Mouse (Mus musculus) spleen, adult 18-20 months (tissue): ENCODE measurements around the gene Tusc2.
"Not testable (repeated sequence)": the region's sequence is repeated elsewhere in the genome, so short reads cannot be mapped to it uniquely, and the experiment has no call there.

Experiments
- DNase-seq, 2 experiments: peaks; one replicate each; pipeline ENCODE4 v3.0.0; 2022; ENCODE audit warnings: mixed read lengths in 2 of 2

The Tusc2 gene

GRCm38 (mm10) chr9:107569270-107569669 lies 6.2 kb downstream of the Tusc2 start:
- no peak for DNase-seq

DNA sequence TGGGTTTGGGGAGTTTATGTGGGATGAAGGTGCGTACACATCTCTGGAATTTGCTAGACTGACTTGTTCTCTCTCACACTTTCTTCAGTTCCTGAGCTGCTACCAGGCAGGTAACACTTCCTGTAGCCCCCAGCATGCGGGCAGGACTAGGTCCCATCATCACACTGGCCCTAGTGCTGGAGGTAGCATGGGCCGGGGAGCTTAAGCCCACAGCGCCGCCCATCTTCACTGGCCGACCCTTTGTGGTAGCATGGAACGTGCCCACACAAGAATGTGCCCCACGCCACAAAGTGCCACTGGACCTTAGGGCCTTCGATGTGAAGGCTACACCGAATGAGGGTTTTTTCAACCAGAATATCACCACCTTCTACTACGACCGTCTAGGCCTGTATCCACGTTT lies 7.0 kb downstream of the Tusc2 start:
- no peak for DNase-seq

GRCm38 (mm10) chr9:107570845-107571244 lies 7.8 kb downstream of the Tusc2 start:
- DNase-seq: no peak

DNA sequence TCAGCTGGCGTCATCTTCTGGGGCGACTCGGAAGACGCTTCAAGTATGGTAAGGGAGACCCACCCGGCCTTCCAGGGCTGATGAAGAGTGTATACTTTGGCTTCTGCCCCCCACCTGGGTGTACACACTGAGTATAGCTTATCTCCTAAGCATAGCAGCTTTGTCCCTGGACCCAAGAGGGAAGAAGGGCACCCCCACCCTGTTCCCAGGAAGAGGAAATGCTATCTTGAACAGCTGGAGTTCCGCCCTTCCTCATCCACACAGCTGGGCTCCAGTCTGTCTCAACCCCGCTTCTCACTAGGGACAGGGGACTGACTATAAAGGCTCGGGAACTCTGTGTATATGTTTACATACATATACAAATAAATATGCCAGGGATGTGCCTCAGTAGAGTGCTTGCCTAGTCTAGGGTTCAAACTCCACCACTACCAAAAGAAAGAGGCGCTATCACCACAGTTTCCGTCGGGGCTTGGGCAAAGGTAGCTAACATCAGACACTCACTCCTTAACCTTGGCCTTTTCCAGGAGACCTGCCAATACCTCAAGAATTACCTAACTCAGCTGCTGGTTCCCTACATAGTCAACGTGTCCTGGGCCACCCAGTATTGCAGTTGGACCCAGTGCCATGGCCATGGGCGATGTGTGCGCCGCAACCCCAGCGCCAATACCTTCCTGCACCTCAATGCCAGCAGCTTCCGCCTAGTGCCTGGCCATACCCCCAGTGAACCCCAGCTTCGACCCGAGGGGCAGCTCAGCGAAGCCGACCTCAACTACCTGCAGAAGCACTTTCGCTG lies 8.7 kb downstream of the Tusc2 start:
- no peak for DNase-seq

- DNase-seq: no peak
Observed at GRCm38 (mm10) chr9:107572327-107572662, 9.2 kb downstream of the Tusc2 start.

- not testable (repeated sequence) for DNase-seq
Observed at GRCm38 (mm10) chr9:107573774-107574173, 10.7 kb downstream of the Tusc2 start.

GRCm38 (mm10) chr9:107575579-107576356 lies 12.7 kb downstream of the Tusc2 start:
- DNase-seq: no peak

DNA sequence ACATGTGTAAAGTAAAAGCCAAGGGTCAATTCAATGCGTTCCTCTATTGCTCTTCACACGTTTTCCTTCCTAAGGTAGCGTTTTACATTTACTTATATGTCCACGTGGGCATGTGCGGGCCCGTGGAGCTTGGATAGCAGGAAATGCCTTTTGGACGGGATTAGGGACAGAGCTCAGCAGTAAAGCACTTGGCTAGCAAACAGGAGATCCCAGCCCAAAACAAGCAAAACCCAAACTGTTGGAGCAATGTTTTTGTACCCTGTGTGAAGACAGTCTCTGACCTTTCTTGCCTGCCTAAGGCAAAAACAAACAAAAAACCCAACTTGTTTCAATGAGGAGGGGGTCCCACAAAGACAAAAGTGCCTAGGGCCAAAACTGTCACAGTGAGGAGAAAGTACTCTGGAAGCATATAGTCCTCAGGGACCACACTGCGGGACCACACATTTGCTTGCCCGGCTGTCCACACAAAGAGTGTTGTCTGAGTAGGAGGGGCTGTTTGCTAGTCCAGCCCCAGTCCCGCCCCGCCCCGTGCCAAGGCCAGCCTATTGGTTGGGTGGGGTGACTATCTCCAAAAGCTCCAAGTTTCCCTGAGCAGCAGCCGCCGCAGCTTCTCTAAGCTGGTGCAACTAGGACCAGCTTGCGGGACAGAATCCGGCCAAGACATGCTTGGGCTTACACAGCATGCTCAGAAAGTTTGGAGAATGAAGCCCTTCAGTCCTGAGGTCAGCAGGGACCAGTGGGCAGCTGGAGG lies 13.5 kb downstream of the Tusc2 start, which contains the start of gene Hyal1:
Hyal1 (plus strand) TSS at position 571 of the 751 bp plus-strand sequence.
- DNase-seq: no peak

GRCm38 (mm10) chr9:107577871-107578270 lies 14.8 kb downstream of the Tusc2 start:
- no peak for DNase-seq

GRCm38 (mm10) chr9:107578587-107578986 lies 15.5 kb downstream of the Tusc2 start, which contains the start of gene Naa80:
Gene Naa80, plus strand, starts transcription at chr9:107578887.
- DNase-seq: no peak

GRCm38 (mm10) chr9:107579023-107579900 lies 16.2 kb downstream of the Tusc2 start:
- no peak for DNase-seq

GRCm38 (mm10) chr9:107580501-107581317 lies 17.7 kb downstream of the Tusc2 start, which contains the start of gene Hyal3:
Gene Hyal3, plus strand, starts transcription at chr9:107580818.
- peak; percentile 68 to 72 for DNase-seq

DNA sequence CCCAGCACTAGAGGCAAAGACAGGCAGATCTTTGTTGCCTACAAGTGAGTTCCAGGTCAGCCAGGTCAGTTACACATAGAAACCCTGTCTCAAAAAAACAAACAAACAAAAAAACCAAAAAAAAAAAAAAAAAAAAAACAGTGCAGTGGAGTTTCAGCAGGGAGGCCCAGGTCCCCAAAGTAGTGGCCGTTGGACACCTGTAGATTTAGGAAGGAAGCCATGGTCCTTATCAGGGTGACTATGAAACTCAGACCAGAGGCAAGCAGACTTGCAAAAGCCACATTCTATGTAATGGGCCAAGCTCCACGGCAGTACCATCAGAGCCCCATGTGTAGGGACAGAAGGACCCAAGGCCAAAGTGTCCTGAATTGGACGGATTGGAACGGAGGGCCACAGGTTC lies 18.5 kb downstream of the Tusc2 start:
- no peak for DNase-seq

GRCm38 (mm10) chr9:107582509-107583062 lies 19.5 kb downstream of the Tusc2 start:
- DNase-seq: no peak

DNA sequence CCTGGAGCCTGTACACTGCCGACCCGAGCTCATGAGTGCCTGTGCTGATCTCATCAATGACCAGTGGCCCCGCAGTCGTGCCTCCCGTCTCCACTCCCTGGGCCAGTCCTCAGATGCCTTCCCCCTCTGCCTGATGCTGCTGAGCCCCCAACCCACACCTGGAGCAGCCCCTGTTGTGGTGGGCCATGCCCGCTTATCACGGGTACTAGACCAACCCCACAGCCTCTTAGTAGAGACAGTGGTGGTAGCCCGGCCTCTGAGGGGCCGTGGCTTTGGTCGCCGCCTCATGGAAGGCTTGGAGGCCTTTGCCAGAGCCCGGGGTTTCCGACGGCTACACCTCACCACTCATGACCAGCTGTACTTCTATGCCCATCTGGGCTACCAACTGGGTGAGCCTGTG lies 20.1 kb downstream of the Tusc2 start:
- no peak for DNase-seq

GRCm38 (mm10) chr9:107586504-107586903 lies 23.4 kb downstream of the Tusc2 start:
- DNase-seq: no peak

DNA sequence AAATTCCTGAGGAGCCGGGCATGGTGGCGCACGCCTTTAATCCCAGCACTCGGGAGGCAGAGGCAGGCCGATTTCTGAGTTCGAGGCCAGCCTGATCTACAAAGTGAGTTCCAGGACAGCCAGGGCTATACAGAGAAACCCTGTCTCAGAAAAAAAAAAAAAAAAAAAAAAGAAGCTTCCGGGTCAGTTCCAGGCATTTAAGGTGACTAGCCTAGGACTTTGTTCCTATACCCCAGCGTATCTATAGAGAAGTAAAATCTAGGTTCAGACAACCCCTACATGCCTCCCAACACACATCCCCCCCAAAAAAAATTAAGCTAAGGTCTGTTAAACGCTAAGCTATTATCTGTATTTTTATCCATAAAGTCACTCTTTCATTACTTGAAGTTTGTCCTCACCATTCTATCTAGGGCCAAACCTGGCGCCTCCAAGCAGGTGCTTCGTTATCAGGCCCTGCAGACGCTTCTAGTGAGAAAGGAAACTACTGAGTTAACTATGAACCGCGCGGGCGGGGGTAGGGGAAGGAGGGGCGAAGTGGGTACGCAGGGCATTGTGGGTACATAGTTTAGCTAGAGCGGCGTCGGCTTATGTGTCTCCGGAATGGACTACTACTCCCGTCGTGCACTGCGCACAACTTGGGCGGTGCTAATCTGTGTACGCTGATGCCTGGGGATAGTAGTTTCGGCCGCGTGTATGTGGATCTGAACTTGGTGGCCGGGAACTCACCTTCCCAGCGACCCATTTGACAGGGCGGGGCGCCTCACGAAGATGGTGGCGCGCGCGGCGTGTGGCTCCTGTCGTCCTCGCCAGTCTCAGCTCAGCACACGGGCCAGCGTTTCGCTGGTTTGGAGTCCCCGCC lies 24.1 kb downstream of the Tusc2 start, which contains the start of gene Ifrd2:
Ifrd2 (plus strand) TSS at position 669 of the 859 bp plus-strand sequence.
- peak; percentile 96 for DNase-seq

DNA sequence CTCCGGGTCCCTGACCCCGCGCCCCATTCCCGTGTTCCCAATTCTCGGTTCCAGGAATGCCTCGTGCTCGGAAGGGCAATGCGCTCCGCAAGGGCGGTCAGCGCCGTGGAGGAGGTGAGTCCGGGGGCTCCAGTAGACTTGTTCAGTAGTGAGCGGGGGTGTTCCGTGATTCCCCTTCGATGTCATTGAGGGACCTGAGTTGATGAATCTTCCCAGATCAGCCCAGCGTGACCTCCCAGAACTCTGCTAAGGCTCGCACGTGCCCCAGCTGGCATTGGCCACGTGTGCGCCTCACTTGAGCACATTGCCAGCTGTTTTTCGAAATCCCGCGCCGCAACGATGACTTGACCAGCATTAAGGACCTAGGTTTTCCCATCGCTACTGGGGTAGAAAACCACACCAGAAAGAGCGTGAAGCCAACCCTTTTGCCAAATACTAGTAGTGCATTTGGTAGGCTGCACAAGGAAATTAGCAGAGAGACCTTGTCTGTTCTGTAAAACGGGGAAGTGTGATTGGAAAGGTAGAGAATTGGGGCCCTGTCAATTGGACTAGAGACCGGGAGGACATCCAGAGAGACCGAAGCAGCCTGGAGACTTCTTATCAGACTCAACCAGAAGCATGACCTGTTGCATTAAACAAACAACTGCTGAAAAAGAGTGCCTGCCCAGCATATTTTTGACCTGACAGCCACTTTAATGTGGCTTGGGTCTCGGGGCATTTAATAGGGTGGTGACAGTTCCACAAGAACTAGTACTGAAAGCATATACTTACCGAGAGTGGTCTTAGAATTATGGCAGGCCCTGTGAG lies 25.0 kb downstream of the Tusc2 start:
- DNase-seq: no peak
